Mouse (Mus musculus): ENCODE measurements around the gene Speer4f2. TPM values are rescaled to one million over a fixed set of nuclear protein-coding genes. Genes with fewer than 3 reads are reported as not detected.

Speer4f2 gene
- polyA plus RNA-seq, 1 experiment, result not detected

GRCm38 (mm10) chr5:17389926-17390325 lies 16.9 kb downstream of the Speer4f2 start:
- no peaks in the 10 kb centered on the region for H3K27me3 ChIP-seq (ENCODE audit: control insufficient read depth, insufficient read depth, insufficient read length)
- no peak overlapping the region for H3ac ChIP-seq (ENCODE audit: control insufficient read depth, insufficient read length)
- no peaks in the 10 kb centered on the region for H3K36me3 ChIP-seq (ENCODE audit: control insufficient read depth, insufficient read depth)
- no peaks in the 10 kb centered on the region for H3K79me2 ChIP-seq (ENCODE audit: control insufficient read depth, insufficient read depth)
- H3K4me2 ChIP-seq (ENCODE audit: low read depth), result peak overlapping the region; percentile 39
- H3K4me3 ChIP-seq, result no peak overlapping the region
- peak; percentile 84 for TF ChIP-seq USF1 (IDR thresholded peaks at IDR 0.05; ENCODE audit: low read depth)
- no peak for TF ChIP-seq CEBPB (IDR thresholded peaks at IDR 0.05; ENCODE audit: insufficient read depth, poor library complexity, severe bottlenecking)

- H3K4me2 ChIP-seq (ENCODE audit: low read depth), result no peak overlapping the region
- H3K27me3 ChIP-seq (ENCODE audit: control insufficient read depth, insufficient read depth, insufficient read length), result no peaks in the 10 kb centered on the region
- no peak overlapping the region for H3K4me3 ChIP-seq
- no peak overlapping the region for H3ac ChIP-seq (ENCODE audit: control insufficient read depth, insufficient read length)
- H3K79me2 ChIP-seq (ENCODE audit: control insufficient read depth, insufficient read depth), result no peaks in the 10 kb centered on the region
- TF ChIP-seq CEBPB (IDR thresholded peaks at IDR 0.05; ENCODE audit: insufficient read depth, poor library complexity, severe bottlenecking) (no peak), MYOG (IDR thresholded peaks at IDR 0.05; ENCODE audit: control insufficient read depth in 1 of 3, insufficient read depth in 1 of 3, insufficient read length in 2 of 3, low read depth in 2 of 3) (no peak), POLR2A (IDR thresholded peaks at IDR 0.05; ENCODE audit: insufficient read length, low read depth) (no peak), MAX (IDR thresholded peaks at IDR 0.05; ENCODE audit: low read depth) (no peak), REST (IDR thresholded peaks at IDR 0.05; ENCODE audit: insufficient read depth, insufficient read length) (no peak), USF1 (IDR thresholded peaks at IDR 0.05; ENCODE audit: low read depth) (no peak)
- no peaks in the 10 kb centered on the region for H3K36me3 ChIP-seq (ENCODE audit: control insufficient read depth, insufficient read depth)
Measured at GRCm38 (mm10) chr5:17391207-17391606, 18.2 kb downstream of the Speer4f2 start.

GRCm38 (mm10) chr5:17400571-17400970 lies 27.6 kb downstream of the Speer4f2 start:
- Histone ChIP-seq H3K4me3 (no peak overlapping the region), H3K36me3 (ENCODE audit: control insufficient read depth, insufficient read depth) (no peaks in the 10 kb centered on the region), H3K79me2 (ENCODE audit: control insufficient read depth, insufficient read depth) (no peaks in the 10 kb centered on the region), H3K27me3 (ENCODE audit: control insufficient read depth, insufficient read depth, insufficient read length) (no peaks in the 10 kb centered on the region), H3K4me2 (ENCODE audit: low read depth) (no peak overlapping the region), H3ac (ENCODE audit: control insufficient read depth, insufficient read length) (no peak overlapping the region)
- no peak for TF ChIP-seq POLR2A (IDR thresholded peaks at IDR 0.05; ENCODE audit: insufficient read length, low read depth)
- no peak for TF ChIP-seq POLR2AphosphoS2 (IDR thresholded peaks at IDR 0.05; ENCODE audit: insufficient read length, low read depth)
- TF ChIP-seq CEBPB (IDR thresholded peaks at IDR 0.05; ENCODE audit: insufficient read depth, poor library complexity, severe bottlenecking), result no peak
- no peak for TF ChIP-seq USF1 (IDR thresholded peaks at IDR 0.05; ENCODE audit: low read depth)
- no peak for TF ChIP-seq MYOD1 (IDR thresholded peaks at IDR 0.05; ENCODE audit: control insufficient read depth in 1 of 3, insufficient read length in 2 of 3, low read depth in 2 of 3)
- TF ChIP-seq SRF (IDR thresholded peaks at IDR 0.05; ENCODE audit: control insufficient read depth, insufficient read length, low read depth), result no peak
- no peak for TF ChIP-seq REST (IDR thresholded peaks at IDR 0.05; ENCODE audit: insufficient read depth, insufficient read length)
- no peak for TF ChIP-seq MAX (IDR thresholded peaks at IDR 0.05; ENCODE audit: low read depth)
- TF ChIP-seq TCF12 (IDR thresholded peaks at IDR 0.05; ENCODE audit: insufficient read depth, poor library complexity, severe bottlenecking), result no peak
- TF ChIP-seq MYOG (IDR thresholded peaks at IDR 0.05; ENCODE audit: control insufficient read depth in 1 of 3, insufficient read depth in 1 of 3, insufficient read length in 2 of 3, low read depth in 2 of 3), result no peak
- TF ChIP-seq E2F4 (IDR thresholded peaks at IDR 0.05; ENCODE audit: insufficient read depth), result no peak
- no peak for TF ChIP-seq TCF3 (IDR thresholded peaks at IDR 0.05; ENCODE audit: insufficient read length, low read depth)

GRCm38 (mm10) chr5:17401206-17402077 lies 28.5 kb downstream of the Speer4f2 start:
- no peak for TF ChIP-seq REST (IDR thresholded peaks at IDR 0.05; ENCODE audit: insufficient read depth, insufficient read length)
- no peak for TF ChIP-seq USF1 (IDR thresholded peaks at IDR 0.05; ENCODE audit: low read depth)

DNA sequence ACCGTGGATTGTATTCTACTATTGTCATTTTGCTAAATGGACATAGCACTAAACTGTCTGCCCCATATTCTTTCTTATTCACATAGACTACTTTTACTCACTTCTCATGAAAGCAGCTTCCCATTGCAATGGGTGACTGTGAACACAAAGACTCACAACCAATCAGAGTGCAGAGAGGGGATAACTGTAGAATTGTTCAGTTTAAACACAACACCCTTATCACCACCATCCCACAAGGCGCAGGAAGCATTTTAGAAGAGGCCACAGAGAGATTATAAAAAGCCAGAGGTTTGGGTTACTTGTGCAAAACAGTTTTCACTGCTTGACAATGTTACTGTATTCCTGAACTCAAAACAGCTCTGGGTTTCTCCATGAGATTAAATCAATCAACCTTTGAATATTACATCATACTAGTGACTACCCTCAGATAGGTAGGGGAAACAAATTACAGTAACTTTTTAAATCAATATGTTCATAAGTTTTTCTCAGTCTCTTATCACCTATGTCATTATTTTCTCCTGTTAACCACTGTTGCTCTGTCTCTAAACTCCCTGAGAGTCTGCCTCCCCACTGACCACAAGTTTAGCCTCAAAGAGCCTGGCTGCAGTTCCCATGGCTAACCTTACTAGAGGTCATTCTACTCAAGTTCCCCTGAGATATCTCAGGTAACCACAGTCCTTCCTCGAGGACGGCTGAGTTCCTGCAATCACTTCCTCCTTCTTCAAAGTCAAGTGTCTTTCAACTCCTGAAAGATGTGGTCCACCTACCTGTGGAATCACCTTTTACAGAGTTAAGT lies 29.5 kb downstream of the Speer4f2 start:
- no peak for TF ChIP-seq CEBPB (IDR thresholded peaks at IDR 0.05; ENCODE audit: insufficient read depth, poor library complexity, severe bottlenecking)
- no peak for TF ChIP-seq TCF3 (IDR thresholded peaks at IDR 0.05; ENCODE audit: insufficient read length, low read depth)
- TF ChIP-seq MYOG (IDR thresholded peaks at IDR 0.05; ENCODE audit: control insufficient read depth in 1 of 3, insufficient read depth in 1 of 3, insufficient read length in 2 of 3, low read depth in 2 of 3), result no peak
- no peak for TF ChIP-seq TCF12 (IDR thresholded peaks at IDR 0.05; ENCODE audit: insufficient read depth, poor library complexity, severe bottlenecking)
- no peak for TF ChIP-seq MYOD1 (IDR thresholded peaks at IDR 0.05; ENCODE audit: control insufficient read depth in 1 of 3, insufficient read length in 2 of 3, low read depth in 2 of 3)
- no peak for TF ChIP-seq E2F4 (IDR thresholded peaks at IDR 0.05; ENCODE audit: insufficient read depth)
- TF ChIP-seq MAX (IDR thresholded peaks at IDR 0.05; ENCODE audit: low read depth), result no peak
- TF ChIP-seq SRF (IDR thresholded peaks at IDR 0.05; ENCODE audit: control insufficient read depth, insufficient read length, low read depth), result no peak
- no peak for TF ChIP-seq POLR2AphosphoS2 (IDR thresholded peaks at IDR 0.05; ENCODE audit: insufficient read length, low read depth)
- TF ChIP-seq REST (IDR thresholded peaks at IDR 0.05; ENCODE audit: insufficient read depth, insufficient read length), result no peak
- H3K36me3 ChIP-seq (ENCODE audit: control insufficient read depth, insufficient read depth), result no peaks in the 10 kb centered on the region
- H3K4me3 ChIP-seq, result no peak overlapping the region
- no peaks in the 10 kb centered on the region for H3K79me2 ChIP-seq (ENCODE audit: control insufficient read depth, insufficient read depth)
- no peaks in the 10 kb centered on the region for H3K27me3 ChIP-seq (ENCODE audit: control insufficient read depth, insufficient read depth, insufficient read length)
- no peak overlapping the region for H3K4me2 ChIP-seq (ENCODE audit: low read depth)
- no peak overlapping the region for H3ac ChIP-seq (ENCODE audit: control insufficient read depth, insufficient read length)

More at GRCm38 (mm10) chr5:17401206-17402077, 28.5 kb downstream of the Speer4f2 start:
- H3K79me2 ChIP-seq (ENCODE audit: control insufficient read depth, insufficient read depth), result no peaks in the 10 kb centered on the region
- no peak overlapping the region for H3K4me3 ChIP-seq
- H3K36me3 ChIP-seq (ENCODE audit: control insufficient read depth, insufficient read depth), result no peaks in the 10 kb centered on the region
- H3ac ChIP-seq (ENCODE audit: control insufficient read depth, insufficient read length), result no peak overlapping the region
- no peaks in the 10 kb centered on the region for H3K27me3 ChIP-seq (ENCODE audit: control insufficient read depth, insufficient read depth, insufficient read length)
- H3K4me2 ChIP-seq (ENCODE audit: low read depth), result no peak overlapping the region
